Mouse (Mus musculus) spleen, adult 2 months (tissue): ENCODE data around the gene Nedd9.

ENCODE experiments used
- CTCF ChIP-seq: fragments of 200-500 bp; IDR thresholded peaks from 2 replicates; pipeline ENCODE4 v1.5.1; 2011; ENCODE audit warnings: mild to moderate bottlenecking, inconsistent platforms; ENCODE audit not compliant: insufficient read depth, insufficient read length, insufficient replicate concordance; ENCODE audit errors: extremely low read depth
- POLR2A ChIP-seq: fragments of 200-500 bp; IDR thresholded peaks from 2 replicates; pipeline ENCODE4 v1.6.1; 2011; ENCODE audit warnings: low read depth, low read length, inconsistent platforms

- TF ChIP-seq POLR2A, result no peak
- TF ChIP-seq CTCF, result no peak
Measured at GRCm38 (mm10) chr13:41524208-41524607, 37.0 kb upstream of the Nedd9 start.
